Mouse (Mus musculus): ENCODE measurements around the gene Bmp8b. TPM values are rescaled to one million over a fixed set of nuclear protein-coding genes. Genes with fewer than 3 reads are reported as not detected.
"Not testable (repeated sequence)": the region's sequence is repeated elsewhere in the genome, so short reads cannot be mapped to it uniquely, and the experiment has no call there.

The Bmp8b gene
- under 1 TPM in 1 of 2 experiments, not detected in 1; 0.28 TPM for polyA plus RNA-seq (2017; shearing (Covaris generic))

GRCm38 (mm10) chr4:123104651-123105450 lies at the start of gene Bmp8b:
TSS of gene Bmp8b (plus strand) at chr4:123105165.
- no peak for ATAC-seq

GRCm38 (mm10) chr4:123056560-123057109 lies 48.3 kb upstream of the Bmp8b start:
- no peak for ATAC-seq

- ATAC-seq = no peak
These were observed 47.0 kb upstream of the Bmp8b start for GRCm38 (mm10) chr4:123057957-123058356.

- ATAC-seq = no peak
These were observed 43.2 kb upstream of the Bmp8b start for GRCm38 (mm10) chr4:123061744-123062143.

- ATAC-seq = no peak
These were observed 36.3 kb upstream of the Bmp8b start for GRCm38 (mm10) chr4:123068646-123069045.

- ATAC-seq = no peak
These were observed 33.5 kb upstream of the Bmp8b start for GRCm38 (mm10) chr4:123071266-123071966.

GRCm38 (mm10) chr4:123076928-123077327 lies 28.0 kb upstream of the Bmp8b start:
- ATAC-seq = no peak

- no peak for ATAC-seq
These were observed 26.7 kb upstream of the Bmp8b start for GRCm38 (mm10) chr4:123078231-123078630.

- no peak for ATAC-seq
These were observed 24.2 kb upstream of the Bmp8b start for GRCm38 (mm10) chr4:123080791-123081190.

GRCm38 (mm10) chr4:123082283-123083163 lies 22.4 kb upstream of the Bmp8b start:
- ATAC-seq = peak; percentile 89

GRCm38 (mm10) chr4:123083323-123083902 lies 21.6 kb upstream of the Bmp8b start:
- no peak for ATAC-seq

GRCm38 (mm10) chr4:123085290-123085689 lies 19.7 kb upstream of the Bmp8b start:
- peak; percentile 40 for ATAC-seq

- no peak for ATAC-seq
These were observed 18.6 kb upstream of the Bmp8b start for GRCm38 (mm10) chr4:123086381-123086780.

GRCm38 (mm10) chr4:123092621-123093020 lies 12.3 kb upstream of the Bmp8b start:
- no peak for ATAC-seq

GRCm38 (mm10) chr4:123093064-123093776 lies 11.7 kb upstream of the Bmp8b start:
- no peak for ATAC-seq

GRCm38 (mm10) chr4:123093869-123094268 lies 11.1 kb upstream of the Bmp8b start:
- ATAC-seq = no peak

- no peak for ATAC-seq
These were observed 456 bp downstream of the Bmp8b start for GRCm38 (mm10) chr4:123105451-123105790.

- ATAC-seq = not testable (repeated sequence)
These were observed 964 bp downstream of the Bmp8b start for GRCm38 (mm10) chr4:123105929-123106328.

GRCm38 (mm10) chr4:123106864-123107263 lies 1.9 kb downstream of the Bmp8b start:
- ATAC-seq = no peak

- ATAC-seq = no peak
These were observed 3.1 kb downstream of the Bmp8b start for GRCm38 (mm10) chr4:123108056-123108455.

- no peak for ATAC-seq
These were observed 5.8 kb downstream of the Bmp8b start for GRCm38 (mm10) chr4:123110751-123111150.

Data from CD4-positive, CD25-positive, alpha-beta regulatory T cell, adult 4 months (primary cell).